Mouse (Mus musculus): ENCODE results near the gene Stt3b.

Stt3b gene

DNA sequence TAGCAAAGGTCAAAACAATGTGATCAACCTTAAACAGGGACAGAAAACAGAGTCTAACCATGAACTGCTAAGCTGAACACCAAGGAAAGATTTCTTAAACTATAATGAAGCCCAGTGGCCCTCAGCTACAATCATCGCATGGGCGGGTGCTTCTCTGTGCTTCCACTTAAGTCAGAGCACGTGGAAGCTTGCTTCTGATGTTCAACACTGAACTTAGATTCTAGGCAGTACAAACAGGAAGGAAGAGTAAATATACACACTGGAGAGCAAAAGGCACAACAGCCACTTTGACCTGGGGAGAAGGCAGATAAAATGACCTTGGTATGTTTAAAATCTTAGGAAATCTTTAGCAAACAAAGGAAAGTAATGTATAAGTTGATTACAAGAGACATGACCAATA, 38.7 kb downstream of the Stt3b start:
- DNase-seq (ENCODE audit: low spot score) = no peak

DNA sequence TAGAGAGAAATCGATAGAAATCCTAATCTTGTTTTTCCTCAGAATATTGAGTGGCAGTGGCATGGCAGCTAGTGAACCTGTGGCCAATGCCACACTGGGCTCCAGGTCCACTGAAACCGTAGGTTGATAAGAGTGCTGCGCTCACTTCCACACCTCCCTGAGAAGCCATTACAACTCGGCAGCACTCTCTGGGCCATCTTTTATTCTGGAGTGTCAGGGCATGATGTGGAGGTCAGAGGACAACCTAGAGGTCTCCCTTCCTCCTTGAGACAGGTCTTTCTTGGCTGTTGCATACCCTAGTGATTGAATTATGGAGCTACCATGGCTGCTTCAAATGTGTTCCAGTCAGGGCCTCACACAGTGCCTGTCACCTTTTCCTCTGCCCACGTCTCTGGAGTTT, 48.3 kb downstream of the Stt3b start:
- no peak for DNase-seq (ENCODE audit: low spot score)

DNA sequence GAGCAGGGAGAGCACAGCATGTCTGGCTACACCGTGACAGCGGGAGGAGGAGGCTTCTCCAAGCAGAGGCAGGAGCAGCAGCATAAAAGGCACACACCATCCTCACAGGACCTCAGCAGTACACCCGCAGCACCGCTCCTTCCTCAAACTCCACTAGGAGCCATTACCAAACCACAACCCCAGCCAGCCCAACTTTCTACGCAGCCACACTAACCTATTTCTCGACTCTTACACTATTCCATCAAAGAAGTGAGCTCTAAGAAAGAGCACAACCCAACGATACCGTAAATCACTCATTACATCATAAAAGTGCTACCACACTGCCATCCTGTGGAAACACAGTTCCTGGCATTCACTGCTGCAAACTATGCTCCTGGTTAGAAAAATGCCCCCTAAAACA, 48.8 kb downstream of the Stt3b start:
- peak; percentile 44 for DNase-seq (ENCODE audit: low spot score)

DNA sequence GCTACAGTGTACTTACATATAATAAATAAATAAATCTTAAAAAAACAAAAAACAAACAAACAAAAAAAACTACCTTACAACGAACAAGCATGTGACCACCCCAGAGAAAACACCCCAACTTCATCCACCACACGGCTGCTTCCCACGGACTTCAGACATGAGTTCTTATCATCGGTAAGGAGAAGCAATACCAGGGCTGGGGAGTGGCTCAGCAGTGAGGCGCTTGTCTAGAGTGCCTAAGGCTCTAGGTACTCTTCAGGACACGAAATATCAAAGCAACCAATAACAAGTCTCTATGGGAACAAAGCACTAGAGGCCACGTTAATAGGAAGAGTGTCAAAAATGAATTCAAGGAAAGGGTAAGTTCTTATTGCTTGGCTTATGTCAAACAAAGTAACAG, 49.8 kb downstream of the Stt3b start:
- no peak for DNase-seq (ENCODE audit: low spot score)

DNA sequence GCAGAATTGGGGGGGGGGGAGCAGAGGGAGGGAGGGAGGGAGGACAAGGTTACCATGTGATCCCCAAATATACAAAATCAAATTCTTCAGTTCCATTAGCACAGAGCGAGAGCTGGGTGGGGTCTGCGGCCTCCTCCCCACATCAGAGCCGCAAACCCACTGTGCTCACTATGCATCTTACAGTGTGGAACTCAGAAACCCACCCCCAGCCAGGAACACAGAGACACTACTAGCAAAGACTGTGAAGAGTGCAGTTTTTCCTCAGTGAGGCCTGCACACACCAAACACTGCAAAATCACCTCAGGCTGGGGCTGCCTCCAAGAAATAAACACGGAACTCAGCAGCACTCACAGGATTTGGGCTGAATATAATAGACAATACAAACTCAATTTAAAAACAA, 50.4 kb downstream of the Stt3b start:
- DNase-seq (ENCODE audit: low spot score) = no peak

DNA sequence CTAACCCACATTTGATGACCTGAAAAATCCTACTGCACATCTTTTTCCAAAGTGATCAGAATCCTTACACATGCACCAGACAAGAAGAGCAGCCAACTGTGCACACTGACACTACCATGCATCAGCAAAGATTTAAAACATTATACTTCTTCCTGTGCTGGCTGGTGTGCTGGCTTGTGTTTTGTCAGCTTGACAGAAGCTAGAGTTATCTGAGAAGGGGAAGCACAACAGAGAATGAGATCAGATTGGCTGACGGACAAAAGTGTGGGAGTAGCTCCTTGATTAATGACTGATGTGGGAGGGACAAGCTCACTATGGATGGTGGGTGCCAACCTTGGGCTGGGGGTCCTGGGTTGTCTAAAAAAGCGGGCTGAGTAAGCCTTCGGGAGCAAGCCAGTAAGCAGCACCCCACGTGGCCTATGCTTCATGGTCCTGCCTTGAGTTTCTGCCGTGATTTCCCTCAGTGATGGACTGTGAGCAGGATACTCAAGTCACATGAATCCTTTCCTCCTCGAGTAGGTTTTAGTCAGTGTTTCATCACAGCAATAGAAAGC, 52.4 kb downstream of the Stt3b start:
- DNase-seq (ENCODE audit: low spot score) = peak; percentile 24

DNA sequence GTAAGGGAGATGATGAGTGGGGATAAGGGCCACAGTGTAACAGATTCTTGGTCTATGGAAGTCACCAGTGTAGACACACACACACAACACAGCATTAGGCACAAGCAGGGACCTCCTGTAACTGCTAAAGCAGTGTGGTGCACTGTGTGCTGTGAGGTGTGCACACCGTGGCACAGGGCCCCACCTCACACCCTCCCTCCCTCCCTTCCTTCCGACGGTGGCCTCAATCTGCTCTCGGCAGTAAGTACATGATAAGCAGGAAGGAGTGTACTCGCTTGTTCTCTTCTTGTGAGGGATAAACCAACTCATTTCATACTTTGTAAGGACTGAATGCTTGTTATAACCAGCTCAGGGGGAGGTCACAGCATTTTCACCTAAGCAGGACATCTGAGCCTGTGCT, 61.1 kb downstream of the Stt3b start:
- no peak for DNase-seq (ENCODE audit: low spot score)

DNA sequence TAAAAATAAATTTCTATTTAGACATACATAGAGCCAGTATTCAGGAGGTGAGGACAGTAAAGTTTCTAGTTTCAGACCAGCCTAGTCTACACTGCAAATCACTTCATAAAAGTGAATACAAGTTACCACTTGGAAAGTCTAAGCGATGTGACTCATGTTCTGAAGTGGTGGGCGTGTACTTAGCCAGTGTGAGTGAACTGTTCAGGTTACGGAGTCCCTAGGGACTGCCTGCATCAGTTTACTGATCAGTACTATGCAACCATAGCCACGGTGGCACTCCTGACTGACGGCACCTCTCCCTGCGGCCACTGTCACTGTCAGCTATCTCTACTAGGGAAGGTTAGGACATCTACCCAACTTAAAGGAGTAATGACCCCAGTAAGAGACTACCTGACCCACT, 65.1 kb downstream of the Stt3b start:
- DNase-seq (ENCODE audit: low spot score) = peak; percentile 65

DNA sequence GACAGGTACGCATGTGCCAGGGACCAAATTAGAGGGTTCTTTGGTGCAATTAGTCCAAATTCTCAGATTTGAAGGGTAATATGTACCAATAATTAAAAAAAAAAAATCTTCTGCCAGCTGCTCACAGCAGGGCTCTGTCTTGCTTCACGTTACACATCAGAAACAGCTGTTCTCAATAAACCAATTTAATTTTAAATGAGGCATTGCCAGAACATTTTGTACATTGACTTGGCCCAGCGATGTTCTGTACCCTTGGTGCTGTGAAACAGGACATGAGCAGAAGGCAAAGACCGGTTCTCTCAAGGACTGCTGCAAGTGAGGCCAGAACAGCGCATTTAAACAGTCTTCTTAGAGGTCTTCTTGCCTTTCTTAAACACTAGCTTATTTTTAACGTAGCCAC, 66.6 kb downstream of the Stt3b start:
- peak; percentile 34 for DNase-seq (ENCODE audit: low spot score)

DNA sequence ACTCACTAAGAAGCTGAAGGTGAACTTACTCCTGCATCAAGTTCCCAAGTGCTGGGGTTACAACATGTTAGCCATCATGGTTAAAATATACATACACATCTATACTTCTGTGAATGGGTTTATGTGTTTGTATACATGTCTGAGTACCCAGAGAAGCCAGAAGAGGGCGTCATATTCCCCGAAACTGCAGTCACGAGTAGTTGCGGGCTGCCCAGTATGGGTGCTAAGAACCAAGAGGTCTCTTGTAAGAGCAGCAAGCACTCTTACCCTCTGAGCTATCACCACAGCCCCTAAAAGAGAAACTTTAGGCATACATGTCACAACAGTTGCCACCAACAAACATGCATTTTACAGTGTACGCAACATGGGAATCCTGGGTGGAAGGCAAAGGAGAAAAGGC, 70.4 kb downstream of the Stt3b start:
- DNase-seq (ENCODE audit: low spot score) = no peak

DNA sequence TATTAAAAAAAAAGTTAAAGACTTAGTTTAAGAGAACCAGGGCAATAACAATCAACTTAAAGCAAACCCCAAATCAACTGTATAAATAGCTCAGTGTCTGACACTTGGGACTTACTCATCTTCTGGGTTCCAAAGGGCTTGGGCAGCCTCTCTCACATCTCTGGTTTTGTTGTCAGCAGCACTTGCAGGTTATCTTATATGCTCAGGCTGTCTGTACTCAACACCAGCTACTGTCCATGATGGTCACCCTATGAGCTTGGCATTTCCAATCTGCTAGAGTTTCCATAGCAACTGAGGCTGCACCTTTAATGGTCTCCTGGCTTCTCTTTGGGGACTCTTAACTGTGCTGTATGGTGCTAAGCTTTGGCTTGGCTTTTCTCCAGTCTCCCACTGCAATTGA, 72.3 kb downstream of the Stt3b start:
- DNase-seq (ENCODE audit: low spot score) = no peak

DNA sequence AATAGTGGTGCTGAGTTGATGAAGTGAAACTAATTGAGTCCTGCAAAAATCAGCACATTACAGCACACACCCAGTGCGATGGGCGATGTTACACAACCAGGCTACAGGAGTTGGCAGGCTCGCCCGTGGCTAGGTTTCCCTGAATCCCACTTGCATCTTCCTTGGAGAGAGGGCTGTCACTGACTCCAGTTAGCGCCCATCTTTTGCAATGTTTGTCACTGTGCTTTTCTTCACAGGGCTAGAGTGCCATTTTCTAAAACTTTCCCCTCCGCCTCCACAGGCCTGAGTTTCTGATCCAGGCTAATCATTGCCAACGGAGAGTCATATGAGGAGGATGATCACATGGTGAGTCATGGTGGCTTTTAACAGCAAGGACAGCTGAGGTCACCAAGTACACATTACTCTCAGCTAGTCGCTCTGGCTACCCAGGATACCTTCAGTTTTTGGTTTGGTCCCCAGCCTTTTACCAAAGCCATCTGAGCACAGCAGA, 73.8 kb downstream of the Stt3b start:
- peak; percentile 20 for DNase-seq (ENCODE audit: low spot score)

DNA sequence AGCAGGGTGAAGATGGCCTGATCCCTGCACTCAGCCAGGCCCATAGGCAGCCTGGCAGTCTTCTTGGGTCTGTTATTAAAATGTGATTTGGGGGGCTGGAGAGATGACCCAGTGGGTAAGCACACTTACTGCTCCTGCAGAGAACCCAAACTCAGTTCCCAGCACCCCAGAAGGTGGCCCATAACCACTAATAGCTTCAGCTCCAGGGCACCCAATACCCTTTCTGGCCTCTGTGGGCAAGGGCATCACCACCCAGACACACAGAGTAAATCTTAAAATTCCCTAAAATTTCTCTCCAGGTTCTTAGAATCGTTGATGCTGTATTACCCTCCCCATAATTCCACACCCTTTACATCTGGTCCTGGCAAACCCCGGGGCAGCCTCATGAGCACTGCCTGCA, 75.7 kb downstream of the Stt3b start:
- DNase-seq (ENCODE audit: low spot score) = no peak

DNA sequence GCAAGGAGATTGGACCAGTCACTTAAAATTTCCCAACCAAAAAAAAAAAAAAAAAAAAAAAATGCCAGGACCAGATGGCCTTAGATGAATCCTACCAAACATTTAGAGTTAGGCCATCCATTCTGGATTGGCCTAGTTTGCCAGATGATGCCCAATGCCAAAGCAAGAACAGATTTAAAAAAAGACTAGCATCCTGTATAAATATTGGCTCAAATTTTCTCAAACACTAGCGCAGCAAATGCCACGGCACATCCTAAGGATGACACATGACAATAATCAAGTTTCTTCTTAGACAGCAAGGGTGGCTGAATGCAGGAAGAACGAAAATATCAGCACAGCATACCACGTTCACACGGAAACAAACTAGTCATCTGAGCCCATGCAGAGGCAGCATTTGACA, 76.5 kb downstream of the Stt3b start:
- DNase-seq (ENCODE audit: low spot score) = peak; percentile 37

DNA sequence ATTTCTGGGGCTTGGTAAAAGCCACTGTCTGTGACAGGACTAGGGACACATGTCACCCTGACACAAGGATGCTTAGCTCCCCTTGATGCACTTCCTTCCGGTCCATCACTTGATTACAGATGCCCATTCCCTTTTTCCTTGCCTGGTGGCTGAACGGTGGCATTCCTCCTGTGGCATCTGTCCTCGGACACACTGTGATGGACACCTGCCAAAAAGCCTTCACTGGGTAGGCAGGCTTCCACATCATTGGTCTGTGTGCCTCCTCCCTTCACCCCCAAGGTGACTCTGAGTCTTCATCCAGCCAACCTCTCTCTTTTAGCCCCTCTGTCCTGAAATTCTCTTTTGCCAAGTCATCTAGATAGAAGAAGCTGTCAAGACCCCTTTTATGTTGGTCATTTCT, 78.7 kb downstream of the Stt3b start:
- DNase-seq (ENCODE audit: low spot score) = no peak

DNA sequence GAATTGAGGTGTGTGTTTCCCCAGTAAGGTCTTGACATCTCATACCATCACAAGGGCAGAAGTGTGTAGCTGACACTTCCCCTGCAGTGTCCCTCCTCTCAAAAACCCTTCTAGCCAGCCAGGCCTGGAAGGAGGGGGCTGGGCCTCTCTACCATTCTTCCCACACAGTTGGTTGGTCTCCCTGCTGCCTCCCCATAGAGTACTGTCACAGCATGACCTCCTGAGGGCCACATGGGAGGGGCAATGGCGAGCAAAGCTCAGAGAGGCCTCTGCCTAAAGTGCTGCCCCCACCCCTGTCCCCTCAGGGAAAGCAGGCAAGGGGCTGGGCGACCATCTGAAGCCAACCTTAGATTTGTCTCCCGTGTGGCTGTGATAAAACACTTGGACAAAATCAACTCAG, 80.1 kb downstream of the Stt3b start:
- no peak for DNase-seq (ENCODE audit: low spot score)

DNA sequence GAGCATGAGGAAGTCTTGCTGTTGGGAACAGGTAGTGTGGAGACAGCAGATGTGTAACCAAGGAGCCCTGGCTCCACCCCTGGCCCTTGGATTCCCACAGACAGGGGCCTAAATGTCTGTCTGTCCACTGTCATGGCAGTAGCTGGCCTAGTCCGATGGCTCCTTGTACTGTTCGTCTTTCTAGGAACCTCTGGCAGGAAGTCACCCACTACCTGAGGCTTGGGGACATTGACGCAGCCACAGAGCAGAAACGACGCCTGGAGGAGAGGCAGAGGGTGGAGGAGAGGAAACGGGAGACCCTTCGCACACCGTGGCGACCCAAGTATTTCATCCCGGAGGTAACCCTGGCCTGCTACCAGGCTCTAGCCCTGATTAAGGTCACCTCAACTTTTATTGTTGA, 80.5 kb downstream of the Stt3b start:
- no peak for DNase-seq (ENCODE audit: low spot score)

DNA sequence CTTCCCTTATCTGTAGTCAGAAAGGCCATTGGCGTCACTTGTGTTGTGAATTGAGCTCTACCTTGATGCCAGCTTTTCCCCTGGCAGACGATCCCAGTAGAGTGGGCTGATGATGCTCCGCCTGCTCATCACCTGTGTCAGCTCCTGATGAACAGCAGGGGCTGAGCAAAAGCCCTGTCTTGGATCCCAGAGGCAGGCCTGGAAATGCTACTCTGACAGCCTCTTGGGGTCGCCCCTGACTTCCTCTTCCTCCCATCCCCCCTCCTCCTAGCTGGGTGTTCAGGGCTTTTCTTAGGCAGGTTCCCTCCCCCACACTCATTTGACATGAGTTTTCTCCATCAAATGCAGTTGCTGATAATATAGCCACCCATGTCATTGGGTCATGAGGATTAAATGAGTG, 81.1 kb downstream of the Stt3b start:
- no peak for DNase-seq (ENCODE audit: low spot score)

DNA sequence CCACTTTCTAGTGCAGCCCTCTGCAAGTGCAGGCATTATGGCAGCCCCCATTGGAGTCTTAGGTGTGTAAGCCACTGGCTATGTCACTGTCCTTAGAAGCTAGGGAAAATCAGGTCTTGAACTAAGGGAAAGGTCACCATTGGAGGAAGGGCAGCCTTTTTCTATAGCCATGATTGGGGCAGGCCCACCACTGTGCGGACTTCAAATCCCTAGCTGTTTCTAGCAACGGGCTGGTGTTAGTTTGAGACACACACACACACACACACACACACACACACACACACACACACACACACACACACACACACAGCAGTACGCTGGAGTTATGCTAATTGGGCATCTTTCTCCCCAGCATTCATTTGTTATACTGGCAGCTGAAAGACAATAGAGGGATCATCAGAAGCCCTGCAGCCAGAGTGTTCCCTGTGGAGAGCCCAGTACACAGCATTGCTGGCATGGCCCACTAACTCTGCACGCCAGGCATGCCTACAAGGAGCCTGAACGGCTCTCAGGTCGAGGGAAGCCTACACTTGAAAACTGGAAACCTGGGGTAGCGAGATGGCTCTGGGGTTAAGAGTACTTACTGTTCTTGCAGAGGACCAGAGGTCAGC, 85.4 kb downstream of the Stt3b start:
- DNase-seq (ENCODE audit: low spot score) = no peak

DNA sequence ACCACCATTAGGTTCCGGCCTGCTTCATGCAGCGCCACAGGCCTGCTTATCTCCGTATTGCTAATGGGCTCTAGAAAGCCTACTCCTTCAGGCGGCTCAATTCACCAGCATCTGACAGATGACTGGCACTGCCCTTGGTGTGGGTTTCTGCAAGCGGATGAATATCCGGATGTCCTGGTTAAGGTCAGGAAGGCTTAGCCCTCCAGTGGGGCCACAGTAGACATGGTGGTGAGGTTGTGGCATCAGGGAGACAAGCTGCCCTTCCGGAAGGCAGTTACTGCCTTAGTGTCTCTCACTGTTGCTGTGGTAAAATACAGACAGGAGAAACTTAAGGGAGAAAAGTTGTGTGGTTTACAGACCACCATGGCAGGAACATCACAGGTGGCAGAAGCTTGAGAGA, 89.0 kb downstream of the Stt3b start:
- no peak for DNase-seq (ENCODE audit: low spot score)

DNA sequence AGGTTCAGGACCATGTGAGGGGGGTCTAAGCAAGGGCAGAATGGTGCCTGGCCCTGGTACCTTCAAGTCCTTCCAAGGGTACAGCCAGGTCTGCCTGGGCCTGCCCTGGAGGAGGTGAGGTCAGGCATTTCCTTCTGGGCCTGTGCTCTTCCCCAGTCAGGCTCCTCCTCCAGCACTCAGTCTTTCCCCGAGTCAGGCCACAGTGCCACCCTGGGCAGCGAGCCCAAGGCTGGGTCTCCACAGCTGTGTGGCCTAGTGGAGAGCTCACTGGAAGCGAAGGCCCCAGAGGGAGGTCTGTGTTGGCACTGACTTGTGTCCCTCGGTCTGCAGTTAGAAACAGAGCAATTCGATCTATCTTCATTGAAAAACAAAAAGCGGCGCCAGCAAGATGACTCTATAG, 89.8 kb downstream of the Stt3b start:
- no peak for DNase-seq (ENCODE audit: low spot score)

DNA sequence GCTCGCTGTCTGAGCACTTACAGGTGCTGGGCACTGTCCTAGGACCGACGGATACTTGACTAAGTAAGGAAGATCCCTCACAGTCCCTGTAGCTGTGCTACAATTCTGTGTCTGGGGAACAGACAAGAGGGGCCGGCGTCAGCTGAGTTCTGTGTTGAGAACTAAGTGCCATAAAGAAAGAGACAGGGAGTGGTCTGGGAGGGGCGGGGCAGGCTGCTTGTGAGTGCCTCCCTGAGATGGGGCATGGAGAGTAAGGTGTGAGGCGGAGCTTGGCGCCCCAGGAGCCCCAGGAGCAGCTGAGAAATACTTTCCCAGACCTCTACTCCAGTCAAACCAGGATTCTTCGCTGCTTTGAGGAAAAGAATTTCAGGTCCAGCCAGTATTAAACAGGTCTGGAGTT, 92.2 kb downstream of the Stt3b start:
- no peak for DNase-seq (ENCODE audit: low spot score)

DNA sequence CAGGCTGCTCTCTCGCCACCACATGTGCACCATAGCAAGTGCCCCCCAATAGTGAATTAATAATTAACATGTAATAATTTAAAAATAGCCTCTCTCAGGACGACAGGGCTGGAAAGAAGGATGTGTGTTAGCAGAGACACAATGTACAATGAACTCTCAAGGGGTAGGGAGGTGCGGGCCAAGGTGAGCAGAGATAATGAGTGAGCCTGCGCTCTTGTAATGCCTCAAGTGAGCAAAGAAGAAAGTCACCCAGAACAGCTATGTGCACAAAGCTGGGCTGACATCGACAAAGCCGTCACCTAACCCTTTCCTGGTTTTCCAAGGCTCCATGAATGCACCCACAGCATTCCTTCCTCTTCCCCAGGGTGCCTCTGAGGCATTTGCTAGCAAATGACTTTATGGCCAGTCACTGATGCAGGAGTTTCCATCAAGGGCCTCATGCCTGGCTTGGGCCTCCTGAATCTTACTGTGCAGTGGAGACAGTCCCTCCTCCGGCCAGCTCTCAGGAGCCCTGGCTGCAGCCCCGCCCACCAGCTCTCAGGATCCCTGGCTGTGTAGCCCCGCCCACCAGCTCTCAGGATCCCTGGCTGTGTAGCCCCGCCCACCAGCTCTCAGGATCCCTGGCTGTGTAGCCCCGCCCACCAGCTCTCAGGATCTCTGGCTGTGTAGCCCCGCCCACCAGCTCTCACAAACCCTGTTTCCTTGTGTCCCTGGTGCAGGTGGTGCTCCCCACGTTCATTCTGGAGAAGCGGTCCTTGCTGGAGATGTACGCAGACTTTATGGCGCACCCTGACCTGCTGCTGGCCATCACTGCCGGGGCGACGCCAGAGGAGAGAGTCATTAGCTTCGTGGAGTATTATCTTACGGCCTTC, 94.2 kb downstream of the Stt3b start:
- no peak for DNase-seq (ENCODE audit: low spot score)

Measured in MN1 (cell line).